Mouse (Mus musculus) E14TG2a.4 (cell line): Measurements from ENCODE around the gene Galnt15.

Source experiments
- H3K27me3 ChIP-seq: 2 replicates; pipeline ENCODE4 v1.6.1; 2014; ENCODE audit warnings: low read length, control low read depth; ENCODE audit not compliant: insufficient read depth
- H3K36me3 ChIP-seq: 2 replicates; pipeline ENCODE4 v1.6.1; 2014; ENCODE audit warnings: low read length, control low read depth; ENCODE audit not compliant: insufficient read depth
- H3K4me1 ChIP-seq: replicated peaks from 2 replicates; pipeline ENCODE4 v1.6.1; 2014; ENCODE audit warnings: low read depth, low read length, control low read depth
- H3K4me3 ChIP-seq: replicated peaks from 2 replicates; pipeline ENCODE4 v1.5.1; 2014; ENCODE audit warnings: mild to moderate bottlenecking, low read length
- H3K9me3 ChIP-seq: 2 replicates; pipeline ENCODE4 v1.6.1; 2014; ENCODE audit warnings: low read length, control low read depth
- CTCF ChIP-seq: conservative IDR thresholded peaks from 2 replicates; pipeline ENCODE4 v1.5.1; 2014; ENCODE audit warnings: low read length
- NANOG ChIP-seq: IDR thresholded peaks from 2 replicates; pipeline ENCODE4 v1.6.1; 2014; ENCODE audit warnings: borderline replicate concordance, low read length, mixed read lengths
- POU5F1 ChIP-seq: IDR thresholded peaks from 2 replicates; pipeline ENCODE4 v1.6.1; 2014; ENCODE audit warnings: low read length, borderline replicate concordance

The Galnt15 gene

DNA sequence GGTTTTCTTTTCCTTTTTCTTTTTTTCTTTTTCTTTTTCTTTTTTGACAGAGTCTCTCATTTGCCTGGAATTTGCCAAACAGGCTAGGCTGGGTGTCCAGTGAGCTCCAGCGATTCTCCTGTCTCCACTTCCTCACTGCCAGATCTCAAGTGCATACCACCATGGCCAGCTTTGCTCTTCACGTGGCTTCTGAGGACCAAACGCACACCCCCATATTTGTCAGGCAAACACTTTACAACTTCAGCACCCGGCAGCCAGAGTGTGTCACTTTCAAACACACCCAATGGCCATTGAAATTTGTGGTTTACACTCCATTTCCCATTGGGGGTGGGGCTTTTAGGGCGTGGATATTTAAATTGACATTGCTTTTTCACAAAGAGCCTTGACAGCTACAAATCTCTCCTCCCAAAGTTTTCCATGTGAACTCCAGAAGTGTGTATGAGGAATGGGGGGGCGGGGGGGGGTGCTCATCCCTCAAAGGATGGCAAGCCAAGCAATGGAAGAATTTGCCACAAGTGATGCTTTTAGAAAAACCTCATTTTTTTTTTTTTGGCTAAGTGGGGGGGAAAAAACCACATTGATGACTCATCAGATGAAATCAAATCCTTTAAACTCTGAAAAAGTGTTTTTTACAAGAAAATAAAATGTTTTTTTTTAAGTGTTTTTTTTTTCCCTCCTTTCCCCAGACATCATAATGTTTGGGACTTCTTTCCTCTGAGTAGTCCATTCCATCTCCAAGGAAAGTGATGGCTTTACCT lies 17.1 kb upstream of the Galnt15 start:
- no peak for TF ChIP-seq POU5F1
- no peak for TF ChIP-seq CTCF
- no peak for TF ChIP-seq NANOG
- H3K27me3 ChIP-seq: no peaks in the 10 kb centered on the region

DNA sequence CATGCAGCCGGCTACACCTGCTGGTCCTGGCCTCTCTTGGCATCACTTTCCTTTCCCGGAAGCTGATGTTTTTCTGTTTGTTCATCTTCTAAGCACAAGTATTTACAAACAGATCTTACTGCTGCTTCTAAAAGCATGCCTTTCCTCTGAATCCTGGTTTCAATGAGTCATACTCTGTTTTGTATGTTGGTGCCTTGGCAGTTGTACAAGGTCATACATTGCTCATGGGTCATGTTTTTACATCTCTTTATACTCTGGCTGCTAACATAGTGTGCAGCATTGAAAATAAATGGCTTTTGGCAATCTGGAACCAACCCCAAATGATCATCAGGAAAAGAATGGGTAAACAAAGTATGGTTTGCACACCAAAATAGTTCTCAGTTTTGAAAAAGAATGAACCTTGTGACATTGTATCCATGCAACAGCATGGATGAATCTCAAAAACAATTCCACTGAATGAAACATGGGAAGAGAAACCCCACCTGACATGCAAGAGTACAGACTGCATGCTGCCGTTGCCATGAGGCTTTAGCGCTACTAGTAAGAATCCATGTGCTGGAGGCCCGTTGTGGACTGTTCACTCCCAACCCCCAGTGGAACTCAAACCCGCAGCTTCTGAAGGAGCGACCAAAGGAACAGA lies 13.5 kb upstream of the Galnt15 start:
- peaks cover 7% of the 10 kb centered on the region; the same call in 1 of the 2 replicates for H3K4me1 ChIP-seq
- no peak for TF ChIP-seq POU5F1
- TF ChIP-seq NANOG: no peak
- no peak for TF ChIP-seq CTCF
- H3K36me3 ChIP-seq: no peaks in the 10 kb centered on the region
- no peaks in the 10 kb centered on the region for H3K27me3 ChIP-seq
- H3K9me3 ChIP-seq: no peaks in the 10 kb centered on the region
- H3K4me3 ChIP-seq: no peak overlapping the region

More for the DNA sequence above, 17.1 kb upstream of the Galnt15 start:
- Histone ChIP-seq H3K36me3 (no peaks in the 10 kb centered on the region), H3K9me3 (peaks cover 7% of the 10 kb centered on the region), H3K4me1 (peaks cover 7% of the 10 kb centered on the region; the same call in 1 of the 2 replicates), H3K4me3 (no peak overlapping the region)

DNA sequence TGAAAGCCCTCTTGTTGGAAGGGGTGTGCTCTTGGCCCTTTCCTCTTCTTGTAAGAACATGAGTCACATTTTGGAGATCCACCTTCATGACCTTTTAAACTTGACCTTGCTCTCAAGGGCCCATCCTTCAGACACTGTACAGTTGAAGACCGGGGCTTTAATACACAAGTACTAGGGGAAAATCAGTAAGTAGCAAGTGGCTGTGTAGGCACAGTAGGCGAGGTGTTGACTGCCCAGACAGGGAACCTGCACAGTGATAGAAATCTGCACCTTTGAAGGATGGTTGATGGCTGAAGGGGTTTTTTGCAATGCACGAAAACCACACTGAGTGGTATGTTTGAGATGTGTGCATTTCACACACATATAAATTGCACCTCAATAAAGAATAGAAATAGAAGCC lies 12.3 kb upstream of the Galnt15 start:
- Histone ChIP-seq H3K9me3 (no peaks in the 10 kb centered on the region), H3K4me1 (peaks cover 3% of the 10 kb centered on the region; the same call in 1 of the 2 replicates), H3K27me3 (no peaks in the 10 kb centered on the region; the same call in 1 of the 2 replicates), H3K4me3 (no peak overlapping the region), H3K36me3 (no peaks in the 10 kb centered on the region)
- no peak for TF ChIP-seq NANOG
- no peak for TF ChIP-seq POU5F1
- no peak for TF ChIP-seq CTCF

DNA sequence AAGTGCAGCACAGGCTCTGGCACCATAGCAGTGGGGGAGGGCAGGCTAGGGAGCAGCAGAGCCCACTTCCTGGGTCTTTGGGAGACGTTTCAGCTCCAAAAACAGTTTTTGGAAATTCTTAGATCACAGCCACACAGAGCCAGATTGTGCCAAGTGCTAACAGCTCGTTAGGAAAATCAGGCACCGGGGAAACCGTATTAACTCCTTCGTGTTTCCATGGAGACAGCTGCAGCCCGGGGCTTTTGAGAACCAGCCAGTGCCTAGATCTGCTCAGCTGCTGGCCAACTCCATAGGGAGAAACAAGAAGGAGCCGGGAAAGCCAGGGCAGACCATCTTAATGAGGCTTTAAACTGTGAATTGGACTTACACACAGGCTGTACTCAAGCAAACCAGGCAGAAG lies 11.9 kb upstream of the Galnt15 start:
- Histone ChIP-seq H3K27me3 (no peaks in the 10 kb centered on the region; the same call in 1 of the 2 replicates), H3K9me3 (no peaks in the 10 kb centered on the region), H3K36me3 (no peaks in the 10 kb centered on the region), H3K4me1 (peaks cover 4% of the 10 kb centered on the region), H3K4me3 (no peak overlapping the region)
- TF ChIP-seq NANOG (no peak), POU5F1 (no peak), CTCF (no peak)

DNA sequence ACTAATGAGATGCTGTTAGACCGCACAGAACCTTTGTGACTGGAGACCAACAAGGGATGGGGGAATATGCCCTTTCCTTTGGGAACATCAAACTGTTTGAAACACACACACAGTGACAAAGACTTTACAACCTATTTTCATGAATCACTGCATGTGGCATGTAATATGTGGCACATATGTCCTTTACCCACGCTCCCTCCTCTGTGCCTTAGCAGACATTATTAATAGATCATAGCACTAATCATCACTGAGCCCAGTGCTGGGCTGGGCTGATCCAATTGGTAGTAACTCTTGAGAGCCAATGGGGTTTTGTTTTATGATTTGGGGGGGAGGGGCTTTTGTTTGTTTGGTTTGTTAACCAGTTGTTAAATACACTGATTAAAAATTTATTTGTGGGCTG lies 11.3 kb upstream of the Galnt15 start:
- H3K36me3 ChIP-seq: no peaks in the 10 kb centered on the region
- no peaks in the 10 kb centered on the region; the same call in 1 of the 2 replicates for H3K27me3 ChIP-seq
- no peak overlapping the region for H3K4me3 ChIP-seq
- peaks cover 9% of the 10 kb centered on the region for H3K4me1 ChIP-seq
- TF ChIP-seq NANOG (no peak), POU5F1 (no peak), CTCF (no peak)
- H3K9me3 ChIP-seq: no peaks in the 10 kb centered on the region

DNA sequence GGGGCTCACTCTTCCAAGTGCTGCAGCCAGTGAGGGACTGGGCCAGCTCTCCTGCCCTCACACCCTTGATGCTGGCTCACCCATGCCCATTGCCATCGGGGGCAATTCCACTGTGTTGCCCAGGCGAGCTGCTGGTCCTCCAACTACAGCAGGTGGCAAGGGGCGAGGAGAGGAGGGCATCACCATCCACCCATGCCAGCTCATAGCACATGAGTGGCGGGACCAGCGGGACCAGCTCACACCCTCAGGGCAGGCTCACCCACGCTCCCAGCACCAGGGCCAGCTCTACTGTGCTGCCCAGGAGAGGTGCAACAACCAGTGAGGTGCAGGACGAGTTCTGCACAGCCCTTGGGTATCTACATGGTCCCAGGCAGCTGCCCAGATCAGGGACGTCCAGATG lies 9.7 kb upstream of the Galnt15 start:
- H3K36me3 ChIP-seq: no peaks in the 10 kb centered on the region
- no peak for TF ChIP-seq NANOG
- TF ChIP-seq POU5F1: no peak
- TF ChIP-seq CTCF: no peak
- H3K4me1 ChIP-seq: peaks cover 18% of the 10 kb centered on the region
- H3K27me3 ChIP-seq: no peaks in the 10 kb centered on the region; the same call in 1 of the 2 replicates
- no peaks in the 10 kb centered on the region for H3K9me3 ChIP-seq
- H3K4me3 ChIP-seq: no peak overlapping the region

DNA sequence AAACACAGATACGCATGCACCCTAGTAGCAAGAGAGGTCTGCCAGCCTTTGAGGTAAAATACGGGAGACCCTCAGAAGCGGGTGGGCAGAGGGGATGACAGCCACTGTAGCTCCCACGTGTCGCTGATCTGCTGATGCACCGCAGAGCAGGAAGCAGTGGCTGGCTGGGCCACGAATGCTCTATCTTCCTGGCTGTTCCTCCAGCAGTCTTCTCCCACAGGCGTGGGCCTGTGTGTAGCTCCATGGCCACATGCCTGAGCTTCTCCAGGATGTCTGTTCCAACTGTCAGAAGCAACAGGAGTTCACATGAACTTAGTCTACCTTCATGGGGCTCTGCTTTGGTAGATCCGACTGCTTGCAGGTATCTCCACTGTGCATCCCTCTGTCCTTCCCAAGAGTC lies 6.8 kb upstream of the Galnt15 start:
- no peak for TF ChIP-seq POU5F1
- no peak for TF ChIP-seq CTCF
- no peak for TF ChIP-seq NANOG
- peaks cover 19% of the 10 kb centered on the region for H3K4me1 ChIP-seq
- H3K4me3 ChIP-seq: no peak overlapping the region
- H3K36me3 ChIP-seq: no peaks in the 10 kb centered on the region
- H3K9me3 ChIP-seq: no peaks in the 10 kb centered on the region
- no peaks in the 10 kb centered on the region; the same call in none of the 2 replicates for H3K27me3 ChIP-seq

DNA sequence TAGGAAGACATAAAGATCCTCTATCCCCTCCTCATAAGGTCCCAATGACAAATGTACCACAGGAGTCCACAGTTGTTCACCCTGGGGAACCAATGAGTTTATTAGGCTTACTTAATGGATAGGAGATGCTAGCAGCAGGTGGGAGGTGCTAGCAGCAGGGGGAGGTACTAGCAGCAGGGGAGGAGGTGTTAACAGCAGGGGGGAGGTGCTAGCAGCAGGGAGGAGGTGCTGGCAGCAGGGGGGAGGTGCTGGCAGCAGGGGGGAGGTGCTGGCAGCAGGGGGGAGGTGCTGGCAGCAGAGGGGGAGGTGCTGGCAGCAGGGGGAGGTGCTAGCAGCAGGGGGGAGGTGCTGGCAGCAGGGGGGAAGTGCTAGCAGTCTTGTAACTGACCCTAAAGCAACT lies 6.3 kb upstream of the Galnt15 start:
- Histone ChIP-seq H3K27me3 (peaks cover 3% of the 10 kb centered on the region), H3K36me3 (no peaks in the 10 kb centered on the region), H3K4me1 (peaks cover 24% of the 10 kb centered on the region), H3K9me3 (no peaks in the 10 kb centered on the region), H3K4me3 (no peak overlapping the region)
- TF ChIP-seq NANOG (no peak), CTCF (no peak), POU5F1 (no peak)
